Mouse (Mus musculus): ENCODE measurements around the gene Golgb1.

Gene Golgb1

GRCm38 (mm10) chr16:36941137-36941727, 66.3 kb downstream of the Golgb1 start:
- Histone ChIP-seq H3K4me1 (replicated peaks; ENCODE audit: low read depth, low read length) (peaks cover 11% of the 10 kb centered on the region), H3K9me3 (ENCODE audit: low read length) (no peaks in the 10 kb centered on the region), H3K36me3 (ENCODE audit: insufficient read depth, low read length) (no peaks in the 10 kb centered on the region), H3K4me3 (replicated peaks; ENCODE audit: low read length) (no peak overlapping the region), H3K27me3 (ENCODE audit: insufficient read depth, low read length) (no peaks in the 10 kb centered on the region)
- TF ChIP-seq CTCF (conservative IDR thresholded peaks at IDR 0.05; ENCODE audit: low read length) = no peak
- no peak for TF ChIP-seq NANOG (IDR thresholded peaks at IDR 0.05; ENCODE audit: borderline replicate concordance, low read length)
- TF ChIP-seq POU5F1 (IDR thresholded peaks at IDR 0.05; ENCODE audit: borderline replicate concordance, low read length) = no peak

DNA sequence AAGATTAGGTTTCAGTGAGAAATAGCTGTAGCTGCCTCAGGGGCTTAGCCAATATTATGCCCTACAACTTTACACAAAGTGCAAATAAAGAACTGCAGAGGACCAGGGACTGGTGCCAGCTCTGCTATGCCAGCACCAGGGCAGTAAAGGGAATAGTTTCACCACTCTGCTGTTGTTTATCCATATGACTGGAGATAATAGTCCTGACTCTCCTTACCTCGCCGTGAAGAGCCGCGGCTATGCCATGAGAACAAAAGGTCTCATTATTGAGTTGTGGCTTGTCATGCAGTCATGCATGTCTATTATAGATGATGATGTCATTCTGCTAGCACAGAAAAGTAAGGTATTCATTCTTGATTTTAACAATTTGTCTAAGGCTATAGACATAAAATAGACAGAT, 67.0 kb downstream of the Golgb1 start:
- no peak for TF ChIP-seq CTCF (conservative IDR thresholded peaks at IDR 0.05; ENCODE audit: low read length)
- no peak for TF ChIP-seq NANOG (IDR thresholded peaks at IDR 0.05; ENCODE audit: borderline replicate concordance, low read length)
- TF ChIP-seq POU5F1 (IDR thresholded peaks at IDR 0.05; ENCODE audit: borderline replicate concordance, low read length) = no peak
- no peak overlapping the region for H3K4me3 ChIP-seq (replicated peaks; ENCODE audit: low read length)
- no peaks in the 10 kb centered on the region for H3K36me3 ChIP-seq (ENCODE audit: insufficient read depth, low read length)

DNA sequence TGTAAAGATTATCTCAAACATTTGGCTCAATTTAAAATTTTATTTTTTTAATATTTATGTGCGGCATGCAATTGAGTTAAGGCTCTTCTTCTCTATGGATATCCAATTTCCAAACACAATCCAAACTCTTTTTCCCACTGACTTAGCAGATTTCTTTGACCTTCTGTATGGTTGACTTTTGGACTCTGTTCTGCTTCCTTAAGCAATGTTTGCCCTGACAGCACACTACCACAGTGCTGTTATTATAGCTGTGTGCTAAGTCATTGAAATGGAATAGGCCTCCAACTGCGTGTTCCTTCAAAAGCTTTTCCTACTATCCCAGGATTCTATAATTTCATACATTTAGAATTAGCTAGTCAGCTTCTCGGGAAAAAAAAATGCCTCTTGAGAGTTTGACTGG, 68.7 kb downstream of the Golgb1 start:
- Histone ChIP-seq H3K4me3 (replicated peaks; ENCODE audit: low read length) (no peak overlapping the region), H3K36me3 (ENCODE audit: insufficient read depth, low read length) (no peaks in the 10 kb centered on the region), H3K9me3 (ENCODE audit: low read length) (no peaks in the 10 kb centered on the region), H3K4me1 (replicated peaks; ENCODE audit: low read depth, low read length) (peaks cover 11% of the 10 kb centered on the region), H3K27me3 (ENCODE audit: insufficient read depth, low read length) (no peaks in the 10 kb centered on the region)
- TF ChIP-seq POU5F1 (IDR thresholded peaks at IDR 0.05; ENCODE audit: borderline replicate concordance, low read length) (no peak), NANOG (IDR thresholded peaks at IDR 0.05; ENCODE audit: borderline replicate concordance, low read length) (no peak), CTCF (conservative IDR thresholded peaks at IDR 0.05; ENCODE audit: low read length) (no peak)

More for the DNA sequence above, 67.0 kb downstream of the Golgb1 start:
- Histone ChIP-seq H3K4me1 (replicated peaks; ENCODE audit: low read depth, low read length) (peaks cover 11% of the 10 kb centered on the region), H3K9me3 (ENCODE audit: low read length) (no peaks in the 10 kb centered on the region), H3K27me3 (ENCODE audit: insufficient read depth, low read length) (no peaks in the 10 kb centered on the region)

DNA sequence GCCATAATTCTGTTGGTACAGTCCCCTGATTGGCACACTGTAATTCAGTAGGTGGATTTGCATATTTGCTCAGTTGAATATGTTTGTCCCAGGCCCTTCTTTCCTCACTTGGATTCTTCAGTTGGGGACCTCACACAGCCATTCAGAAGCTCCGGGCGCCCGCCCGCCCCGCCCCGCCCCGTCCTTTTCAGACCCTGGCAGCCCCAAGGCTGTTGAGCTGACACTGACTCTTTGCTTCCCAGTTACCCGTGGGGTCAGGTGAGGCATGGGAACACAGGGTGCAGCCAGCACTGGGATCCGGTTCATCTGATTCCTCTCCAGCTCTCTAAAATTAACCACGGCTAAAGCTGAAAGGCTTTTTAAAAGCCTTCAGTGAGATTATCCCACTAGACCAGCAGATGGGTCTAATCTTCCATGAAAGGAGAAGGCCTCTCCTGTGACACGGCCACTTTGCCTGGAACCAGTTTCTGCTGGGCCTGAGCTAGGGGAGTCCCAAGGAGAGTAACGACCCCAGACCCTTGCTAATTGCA, 70.0 kb downstream of the Golgb1 start:
- no peaks in the 10 kb centered on the region for H3K27me3 ChIP-seq (ENCODE audit: insufficient read depth, low read length)
- no peak overlapping the region for H3K4me3 ChIP-seq (replicated peaks; ENCODE audit: low read length)
- TF ChIP-seq POU5F1 (IDR thresholded peaks at IDR 0.05; ENCODE audit: borderline replicate concordance, low read length) (no peak), CTCF (conservative IDR thresholded peaks at IDR 0.05; ENCODE audit: low read length) (no peak), NANOG (IDR thresholded peaks at IDR 0.05; ENCODE audit: borderline replicate concordance, low read length) (no peak)
- H3K9me3 ChIP-seq (ENCODE audit: low read length) = no peaks in the 10 kb centered on the region
- H3K36me3 ChIP-seq (ENCODE audit: insufficient read depth, low read length) = no peaks in the 10 kb centered on the region
- peaks cover 11% of the 10 kb centered on the region for H3K4me1 ChIP-seq (replicated peaks; ENCODE audit: low read depth, low read length)

DNA sequence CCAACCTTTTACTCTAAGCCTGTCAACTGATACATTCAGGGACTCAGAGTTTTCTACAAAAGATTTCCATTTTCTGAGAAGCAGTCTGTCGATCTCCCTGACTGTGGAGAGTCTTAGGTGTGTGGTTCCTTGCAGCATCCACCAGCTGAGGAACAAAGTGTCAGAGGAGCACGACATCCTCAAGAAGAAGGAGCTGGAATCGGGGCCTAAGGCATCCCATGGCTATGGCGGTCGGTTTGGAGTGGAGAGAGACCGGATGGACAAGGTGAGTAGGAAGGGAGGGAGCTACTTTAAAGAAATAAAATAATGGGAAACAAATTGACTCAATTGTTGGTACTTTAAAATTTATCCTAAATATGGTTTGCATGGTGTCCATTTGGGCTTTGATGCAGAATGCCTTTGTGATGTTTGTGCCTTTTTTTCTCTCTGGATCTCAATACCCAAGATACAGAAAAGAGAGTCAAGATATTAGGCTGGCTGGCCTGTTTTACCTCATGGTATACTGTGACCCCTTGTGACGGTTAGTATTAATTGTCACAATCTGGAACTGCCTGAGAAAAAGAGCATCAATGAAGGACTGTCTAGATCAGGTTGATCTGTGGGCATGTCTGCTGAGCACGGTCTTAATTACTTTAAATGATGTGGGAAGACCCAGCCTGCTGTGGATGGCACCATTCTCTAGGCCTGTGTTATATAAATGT, 71.7 kb downstream of the Golgb1 start:
- Histone ChIP-seq H3K36me3 (ENCODE audit: insufficient read depth, low read length) (no peaks in the 10 kb centered on the region), H3K9me3 (ENCODE audit: low read length) (no peaks in the 10 kb centered on the region), H3K4me3 (replicated peaks; ENCODE audit: low read length) (no peak overlapping the region), H3K4me1 (replicated peaks; ENCODE audit: low read depth, low read length) (peaks cover 7% of the 10 kb centered on the region; the same call in 1 of the 2 replicates), H3K27me3 (ENCODE audit: insufficient read depth, low read length) (no peaks in the 10 kb centered on the region)
- TF ChIP-seq CTCF (conservative IDR thresholded peaks at IDR 0.05; ENCODE audit: low read length) (no peak), NANOG (IDR thresholded peaks at IDR 0.05; ENCODE audit: borderline replicate concordance, low read length) (no peak), POU5F1 (IDR thresholded peaks at IDR 0.05; ENCODE audit: borderline replicate concordance, low read length) (no peak)

DNA sequence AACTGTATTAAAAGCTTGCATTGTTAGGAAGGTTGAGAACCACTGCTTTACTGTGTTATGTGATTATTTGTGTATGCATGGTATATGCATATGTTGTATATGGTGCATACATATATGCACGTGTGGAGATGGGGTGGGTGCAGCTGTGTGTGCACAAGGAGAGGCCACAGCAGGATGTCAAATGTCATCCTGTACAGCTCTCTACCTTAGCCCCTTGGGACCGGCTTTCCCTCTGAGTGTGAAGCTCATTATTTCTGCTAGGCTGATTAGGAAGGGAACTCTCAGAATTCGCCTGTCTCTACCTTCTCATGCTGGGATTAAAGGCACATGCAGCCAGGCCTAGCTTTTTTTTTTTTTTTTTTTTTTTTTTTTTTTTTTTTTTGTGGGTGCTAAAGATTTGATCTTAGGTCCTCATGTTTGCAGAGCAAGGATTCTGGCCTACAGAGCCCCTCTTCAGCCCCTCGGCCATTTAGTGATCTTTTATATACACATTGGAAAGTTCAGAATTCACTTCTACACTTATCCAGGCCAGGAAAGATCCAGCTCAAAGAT, 72.8 kb downstream of the Golgb1 start:
- Histone ChIP-seq H3K36me3 (ENCODE audit: insufficient read depth, low read length) (no peaks in the 10 kb centered on the region), H3K27me3 (ENCODE audit: insufficient read depth, low read length) (no peaks in the 10 kb centered on the region), H3K4me3 (replicated peaks; ENCODE audit: low read length) (no peak overlapping the region), H3K9me3 (ENCODE audit: low read length) (no peaks in the 10 kb centered on the region), H3K4me1 (replicated peaks; ENCODE audit: low read depth, low read length) (peaks cover 7% of the 10 kb centered on the region; the same call in 1 of the 2 replicates)
- no peak for TF ChIP-seq CTCF (conservative IDR thresholded peaks at IDR 0.05; ENCODE audit: low read length)
- no peak for TF ChIP-seq NANOG (IDR thresholded peaks at IDR 0.05; ENCODE audit: borderline replicate concordance, low read length)
- TF ChIP-seq POU5F1 (IDR thresholded peaks at IDR 0.05; ENCODE audit: borderline replicate concordance, low read length) = no peak

GRCm38 (mm10) chr16:36949614-36950336, 74.8 kb downstream of the Golgb1 start:
- H3K9me3 ChIP-seq (ENCODE audit: low read length) = no peaks in the 10 kb centered on the region
- 0 out of 2 replicates have a peak, but pooled peaks have one; percentile 19 for TF ChIP-seq CTCF (conservative IDR thresholded peaks at IDR 0.05; ENCODE audit: low read length)
- TF ChIP-seq NANOG (IDR thresholded peaks at IDR 0.05; ENCODE audit: borderline replicate concordance, low read length) = no peak
- H3K36me3 ChIP-seq (ENCODE audit: insufficient read depth, low read length) = no peaks in the 10 kb centered on the region
- no peaks in the 10 kb centered on the region for H3K27me3 ChIP-seq (ENCODE audit: insufficient read depth, low read length)
- peaks cover 4% of the 10 kb centered on the region; the same call in 1 of the 2 replicates for H3K4me1 ChIP-seq (replicated peaks; ENCODE audit: low read depth, low read length)
- no peak overlapping the region for H3K4me3 ChIP-seq (replicated peaks; ENCODE audit: low read length)

GRCm38 (mm10) chr16:36951029-36951428, 76.1 kb downstream of the Golgb1 start:
- Histone ChIP-seq H3K27me3 (ENCODE audit: insufficient read depth, low read length) (no peaks in the 10 kb centered on the region), H3K4me1 (replicated peaks; ENCODE audit: low read depth, low read length) (no peaks in the 10 kb centered on the region), H3K9me3 (ENCODE audit: low read length) (no peaks in the 10 kb centered on the region), H3K4me3 (replicated peaks; ENCODE audit: low read length) (no peak overlapping the region), H3K36me3 (ENCODE audit: insufficient read depth, low read length) (no peaks in the 10 kb centered on the region)
- TF ChIP-seq CTCF (conservative IDR thresholded peaks at IDR 0.05; ENCODE audit: low read length) (no peak), NANOG (IDR thresholded peaks at IDR 0.05; ENCODE audit: borderline replicate concordance, low read length) (no peak), POU5F1 (IDR thresholded peaks at IDR 0.05; ENCODE audit: borderline replicate concordance, low read length) (no peak)
